Mouse (Mus musculus): Measurements from ENCODE around the gene C87436. TPM values are rescaled to one million over a fixed set of nuclear protein-coding genes. Genes with fewer than 3 reads are reported as not detected.

Gene C87436
- polyA plus RNA-seq, 1 experiment from 2014 or later: 23.0 TPM

GRCm38 (mm10) chr6:86496585-86496984 lies 58.4 kb downstream of the C87436 start:
- peak overlapping the region; percentile 77 for H3K27ac ChIP-seq (ENCODE audit: low read length)
- H3K4me2 ChIP-seq (ENCODE audit: low read depth, low read length): peak overlapping the region; percentile 45
- ATAC-seq (ENCODE audit: insufficient read depth, low FRiP score): no peak
- H3K4me3 ChIP-seq (replicated peaks; ENCODE audit: low read length): peak overlapping the region; percentile 42; the same call in 1 of the 2 replicates
- H3K27me3 ChIP-seq (ENCODE audit: control insufficient read depth, insufficient read depth, low read length): no peaks in the 10 kb centered on the region
- 61% methylated on average over 5 of the region's 5 CpGs for WGBS
- no peaks in the 10 kb centered on the region for H3K36me3 ChIP-seq (ENCODE audit: control insufficient read depth, insufficient read depth, low read length)
- peak overlapping the region; percentile 71; the same call in 1 of the 2 replicates for H3K9ac ChIP-seq (ENCODE audit: low read length)
- H3K4me1 ChIP-seq (ENCODE audit: control insufficient read depth, insufficient read depth, low read length): peaks cover 23% of the 10 kb centered on the region
- no peaks in the 10 kb centered on the region for H3K9me3 ChIP-seq (replicated peaks; ENCODE audit: control insufficient read depth, low read length)

GRCm38 (mm10) chr6:86497071-86497815 lies 59.1 kb downstream of the C87436 start:
- 15% methylated on average over 13 of the region's 13 CpGs for WGBS
- H3K9me3 ChIP-seq (replicated peaks; ENCODE audit: control insufficient read depth, low read length): no peaks in the 10 kb centered on the region
- peak overlapping the region; percentile 77 for H3K27ac ChIP-seq (ENCODE audit: low read length)
- peak; percentile 50; the same call in 1 of the 2 replicates for ATAC-seq (ENCODE audit: insufficient read depth, low FRiP score)
- H3K4me1 ChIP-seq (ENCODE audit: control insufficient read depth, insufficient read depth, low read length): peaks cover 23% of the 10 kb centered on the region
- no peaks in the 10 kb centered on the region for H3K27me3 ChIP-seq (ENCODE audit: control insufficient read depth, insufficient read depth, low read length)
- peak overlapping the region; percentile 45 for H3K4me2 ChIP-seq (ENCODE audit: low read depth, low read length)
- H3K9ac ChIP-seq (ENCODE audit: low read length): peak overlapping the region; percentile 71
- H3K4me3 ChIP-seq (replicated peaks; ENCODE audit: low read length): peak overlapping the region; percentile 42
- H3K36me3 ChIP-seq (ENCODE audit: control insufficient read depth, insufficient read depth, low read length): no peaks in the 10 kb centered on the region

GRCm38 (mm10) chr6:86497942-86498732 lies 60.0 kb downstream of the C87436 start:
- H3K27ac ChIP-seq (ENCODE audit: low read length): peak overlapping the region; percentile 77
- H3K36me3 ChIP-seq (ENCODE audit: control insufficient read depth, insufficient read depth, low read length): no peaks in the 10 kb centered on the region
- no peak for ATAC-seq (ENCODE audit: insufficient read depth, low FRiP score)
- H3K4me3 ChIP-seq (replicated peaks; ENCODE audit: low read length): peak overlapping the region; percentile 42
- WGBS: 48% methylated on average over 11 of the region's 11 CpGs
- peak overlapping the region; percentile 45 for H3K4me2 ChIP-seq (ENCODE audit: low read depth, low read length)
- H3K4me1 ChIP-seq (ENCODE audit: control insufficient read depth, insufficient read depth, low read length): peaks cover 23% of the 10 kb centered on the region
- no peaks in the 10 kb centered on the region for H3K9me3 ChIP-seq (replicated peaks; ENCODE audit: control insufficient read depth, low read length)
- no peaks in the 10 kb centered on the region for H3K27me3 ChIP-seq (ENCODE audit: control insufficient read depth, insufficient read depth, low read length)
- H3K9ac ChIP-seq (ENCODE audit: low read length): peak overlapping the region; percentile 71

- H3K36me3 ChIP-seq (ENCODE audit: control insufficient read depth, insufficient read depth, low read length): no peaks in the 10 kb centered on the region
- no peak for ATAC-seq (ENCODE audit: insufficient read depth, low FRiP score)
These were observed 61.5 kb downstream of the C87436 start for GRCm38 (mm10) chr6:86499571-86500109.

GRCm38 (mm10) chr6:86503513-86503912 lies 65.3 kb downstream of the C87436 start:
- Histone ChIP-seq H3K4me3 (replicated peaks; ENCODE audit: low read length) (no peak overlapping the region), H3K27me3 (ENCODE audit: control insufficient read depth, insufficient read depth, low read length) (no peaks in the 10 kb centered on the region), H3K9ac (ENCODE audit: low read length) (no peak overlapping the region), H3K4me1 (ENCODE audit: control insufficient read depth, insufficient read depth, low read length) (peaks cover 6% of the 10 kb centered on the region; the same call in 1 of the 2 replicates), H3K4me2 (ENCODE audit: low read depth, low read length) (no peak overlapping the region), H3K9me3 (replicated peaks; ENCODE audit: control insufficient read depth, low read length) (no peaks in the 10 kb centered on the region), H3K36me3 (ENCODE audit: control insufficient read depth, insufficient read depth, low read length) (no peaks in the 10 kb centered on the region), H3K27ac (ENCODE audit: low read length) (no peak overlapping the region)
- 89% methylated on average over 4 of the region's 4 CpGs for WGBS
- ATAC-seq (ENCODE audit: insufficient read depth, low FRiP score): no peak

More at GRCm38 (mm10) chr6:86499571-86500109, 61.5 kb downstream of the C87436 start:
- peak overlapping the region; percentile 42; the same call in 1 of the 2 replicates for H3K9ac ChIP-seq (ENCODE audit: low read length)
- WGBS: 65% methylated on average over 5 of the region's 5 CpGs
- H3K4me1 ChIP-seq (ENCODE audit: control insufficient read depth, insufficient read depth, low read length): peaks cover 23% of the 10 kb centered on the region
- no peaks in the 10 kb centered on the region for H3K9me3 ChIP-seq (replicated peaks; ENCODE audit: control insufficient read depth, low read length)
- H3K27me3 ChIP-seq (ENCODE audit: control insufficient read depth, insufficient read depth, low read length): no peaks in the 10 kb centered on the region
- H3K4me2 ChIP-seq (ENCODE audit: low read depth, low read length): no peak overlapping the region
- H3K27ac ChIP-seq (ENCODE audit: low read length): peak overlapping the region; percentile 51
- no peak overlapping the region for H3K4me3 ChIP-seq (replicated peaks; ENCODE audit: low read length)

- WGBS: 59% methylated on average over 7 of the region's 7 CpGs
- H3K27ac ChIP-seq (ENCODE audit: low read length): no peak overlapping the region
- H3K4me2 ChIP-seq (ENCODE audit: low read depth, low read length): no peak overlapping the region
- no peaks in the 10 kb centered on the region for H3K9me3 ChIP-seq (replicated peaks; ENCODE audit: control insufficient read depth, low read length)
- H3K4me3 ChIP-seq (replicated peaks; ENCODE audit: low read length): no peak overlapping the region
- H3K9ac ChIP-seq (ENCODE audit: low read length): no peak overlapping the region
- H3K27me3 ChIP-seq (ENCODE audit: control insufficient read depth, insufficient read depth, low read length): no peaks in the 10 kb centered on the region
- H3K36me3 ChIP-seq (ENCODE audit: control insufficient read depth, insufficient read depth, low read length): no peaks in the 10 kb centered on the region
- no peak for ATAC-seq (ENCODE audit: insufficient read depth, low FRiP score)
- no peaks in the 10 kb centered on the region for H3K4me1 ChIP-seq (ENCODE audit: control insufficient read depth, insufficient read depth, low read length)
These were observed 67.5 kb downstream of the C87436 start for GRCm38 (mm10) chr6:86505671-86506070.

- no peaks in the 10 kb centered on the region for H3K9me3 ChIP-seq (replicated peaks; ENCODE audit: control insufficient read depth, low read length)
- H3K27me3 ChIP-seq (ENCODE audit: control insufficient read depth, insufficient read depth, low read length): no peaks in the 10 kb centered on the region
- WGBS: 80% methylated on average over 3 of the region's 3 CpGs
- no peak overlapping the region for H3K27ac ChIP-seq (ENCODE audit: low read length)
- no peak overlapping the region for H3K4me2 ChIP-seq (ENCODE audit: low read depth, low read length)
- no peaks in the 10 kb centered on the region for H3K4me1 ChIP-seq (ENCODE audit: control insufficient read depth, insufficient read depth, low read length)
- ATAC-seq (ENCODE audit: insufficient read depth, low FRiP score): no peak
- H3K36me3 ChIP-seq (ENCODE audit: control insufficient read depth, insufficient read depth, low read length): no peaks in the 10 kb centered on the region
- H3K9ac ChIP-seq (ENCODE audit: low read length): no peak overlapping the region
- H3K4me3 ChIP-seq (replicated peaks; ENCODE audit: low read length): no peak overlapping the region
These were observed 68.1 kb downstream of the C87436 start for GRCm38 (mm10) chr6:86506309-86506708.

- Histone ChIP-seq H3K27ac (ENCODE audit: low read length) (no peak overlapping the region), H3K9ac (ENCODE audit: low read length) (no peak overlapping the region), H3K27me3 (ENCODE audit: control insufficient read depth, insufficient read depth, low read length) (no peaks in the 10 kb centered on the region), H3K4me2 (ENCODE audit: low read depth, low read length) (no peak overlapping the region), H3K4me3 (replicated peaks; ENCODE audit: low read length) (no peak overlapping the region), H3K4me1 (ENCODE audit: control insufficient read depth, insufficient read depth, low read length) (no peaks in the 10 kb centered on the region), H3K36me3 (ENCODE audit: control insufficient read depth, insufficient read depth, low read length) (no peaks in the 10 kb centered on the region), H3K9me3 (replicated peaks; ENCODE audit: control insufficient read depth, low read length) (no peaks in the 10 kb centered on the region)
- no peak for ATAC-seq (ENCODE audit: insufficient read depth, low FRiP score)
These were observed 68.9 kb downstream of the C87436 start for GRCm38 (mm10) chr6:86507116-86507515.

- Histone ChIP-seq H3K4me2 (ENCODE audit: low read depth, low read length) (no peak overlapping the region), H3K4me3 (replicated peaks; ENCODE audit: low read length) (no peak overlapping the region), H3K9ac (ENCODE audit: low read length) (no peak overlapping the region), H3K36me3 (ENCODE audit: control insufficient read depth, insufficient read depth, low read length) (no peaks in the 10 kb centered on the region), H3K27ac (ENCODE audit: low read length) (no peak overlapping the region), H3K9me3 (replicated peaks; ENCODE audit: control insufficient read depth, low read length) (no peaks in the 10 kb centered on the region), H3K4me1 (ENCODE audit: control insufficient read depth, insufficient read depth, low read length) (no peaks in the 10 kb centered on the region), H3K27me3 (ENCODE audit: control insufficient read depth, insufficient read depth, low read length) (no peaks in the 10 kb centered on the region)
- 74% methylated on average over 3 of the region's 3 CpGs for WGBS
- no peak for ATAC-seq (ENCODE audit: insufficient read depth, low FRiP score)
These were observed 70.6 kb downstream of the C87436 start for GRCm38 (mm10) chr6:86508736-86509135.
